Mouse (Mus musculus) hindbrain, embryonic 14.5 days (tissue): ENCODE measurements around the gene Adap1. TPM values are rescaled to one million over a fixed set of nuclear protein-coding genes. Genes with fewer than 3 reads are reported as not detected.

Source experiments
- ATAC-seq: fragments of 200-750 bp; cut with Nextera tagmentation; 2 replicates; pipeline ENCODE4 v1.8.0; 2017; ENCODE audit warnings: moderate number of reproducible peaks, mild to moderate bottlenecking, moderate TSS enrichment, moderate library complexity; ENCODE audit not compliant: low FRiP score
- DNase-seq: peaks from one replicate; pipeline ENCODE4 v3.0.0-alpha.2; 2015; ENCODE audit warnings: low spot score
- H3K27ac ChIP-seq: fragments of 300-500 bp; sonication (generic); 2 replicates; pipeline ENCODE4 v1.5.1; 2014; ENCODE audit warnings: mild to moderate bottlenecking, moderate library complexity
- H3K27me3 ChIP-seq: fragments of 300-500 bp; sonication (generic); 2 replicates; pipeline ENCODE4 v1.6.1; 2014; ENCODE audit warnings: mild to moderate bottlenecking, low read length, mixed read lengths; ENCODE audit not compliant: control insufficient read depth, insufficient read depth
- H3K36me3 ChIP-seq: fragments of 300-500 bp; sonication (generic); replicated peaks from 2 replicates; pipeline ENCODE4 v1.6.1; 2014; ENCODE audit not compliant: control insufficient read depth, insufficient read depth
- H3K4me1 ChIP-seq: fragments of 300-500 bp; sonication (generic); replicated peaks from 2 replicates; pipeline ENCODE4 v1.6.1; 2014; ENCODE audit warnings: antibody characterized with exemption, low read length, mixed read lengths; ENCODE audit not compliant: control insufficient read depth, insufficient read depth
- H3K4me2 ChIP-seq: fragments of 300-500 bp; sonication (generic); replicated peaks from 2 replicates; pipeline ENCODE4 v1.6.1; 2014; ENCODE audit warnings: mild to moderate bottlenecking, moderate library complexity
- H3K4me3 ChIP-seq: fragments of 300-500 bp; sonication (generic); replicated peaks from 2 replicates; pipeline ENCODE4 v1.5.1; 2014; ENCODE audit warnings: mild to moderate bottlenecking, low read length
- H3K9ac ChIP-seq: fragments of 300-500 bp; sonication (generic); 2 replicates; pipeline ENCODE4 v1.6.1; 2014
- H3K9me3 ChIP-seq: fragments of 300-500 bp; sonication (generic); 2 replicates; pipeline ENCODE4 v1.6.1; 2016; ENCODE audit warnings: low read length; ENCODE audit not compliant: control insufficient read depth
- WGBS: fragments of 180-500 bp; shearing (Covaris S2); extraction: QIAGEN DNeasy Blood & Tissue Kit; methylation state at CpG from one replicate; pipeline ENCODE4 v1.1.7; 2014; 5-methylcytosine and 5-hydroxymethylcytosine counted together
- polyA plus RNA-seq: library from polyadenylated mRNA; unstranded; fragments of >200 nt; fragmentation: Nextera tagmentation; extraction: Ambion mirVana; gene quantifications from 2 replicates; pipeline ENCODE4 v1.2.1, GENCODE M21; 2014

Adap1 gene
- polyA plus RNA-seq, 1 experiment from 2014 or later = 78.6 TPM

- Histone ChIP-seq H3K4me3 (no peak overlapping the region), H3K4me2 (no peak overlapping the region), H3K27ac (no peak overlapping the region), H3K4me1 (no peaks in the 10 kb centered on the region), H3K9ac (no peak overlapping the region), H3K27me3 (no peaks in the 10 kb centered on the region), H3K36me3 (no peaks in the 10 kb centered on the region; the same call in 1 of the 2 replicates), H3K9me3 (no peaks in the 10 kb centered on the region)
- no peak for DNase-seq
- 85% methylated on average over 5 of the region's 5 CpGs for WGBS
- no peak for ATAC-seq
These were observed 27.7 kb downstream of the Adap1 start for GRCm38 (mm10) chr5:139297745-139298144.

DNA sequence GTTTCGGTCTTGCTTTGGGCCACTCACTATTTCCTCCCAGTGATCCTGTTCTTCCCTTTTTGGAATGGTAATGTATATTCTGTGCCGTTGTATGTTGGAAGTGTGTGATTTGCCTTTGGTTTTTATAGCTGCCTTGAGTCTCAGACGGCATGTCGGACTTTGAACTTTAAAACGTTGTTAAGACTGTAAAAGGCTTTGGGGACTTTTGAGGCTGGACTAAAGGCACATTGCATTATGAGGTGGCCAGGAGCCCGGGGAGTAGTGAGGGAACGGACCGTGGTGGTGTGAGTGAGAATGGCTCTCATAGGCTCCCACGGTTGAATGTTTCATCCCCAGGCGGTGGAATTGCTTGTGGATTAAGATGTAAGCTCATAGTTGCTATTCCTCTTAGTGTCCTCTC, 28.3 kb downstream of the Adap1 start:
- no peak for ATAC-seq
- 88% methylated on average over 10 of the region's 10 CpGs for WGBS

DNA sequence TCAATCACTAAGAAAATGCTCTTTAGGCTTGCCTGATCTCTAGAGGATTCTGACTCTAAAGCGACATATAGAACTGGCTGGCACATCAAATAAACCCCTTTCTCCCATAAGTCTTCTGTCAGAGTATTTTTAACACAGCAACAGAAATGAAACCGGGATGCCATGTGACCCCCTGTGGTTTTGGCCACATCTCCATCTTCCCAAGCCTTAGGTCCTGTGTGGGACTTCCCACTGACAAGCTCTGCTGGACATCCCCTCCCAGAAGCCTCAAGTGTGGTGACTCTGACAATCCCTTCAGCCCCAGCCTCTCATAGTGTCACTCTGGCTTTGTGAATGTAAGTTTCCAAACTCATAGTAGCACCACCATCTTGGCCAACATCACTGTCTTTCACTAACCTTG, 31.3 kb downstream of the Adap1 start:
- H3K4me3 ChIP-seq = no peak overlapping the region
- WGBS = 84% methylated on average over 2 of the region's 2 CpGs

More for the DNA sequence above, 28.3 kb downstream of the Adap1 start:
- Histone ChIP-seq H3K27me3 (no peaks in the 10 kb centered on the region), H3K27ac (no peak overlapping the region), H3K36me3 (no peaks in the 10 kb centered on the region; the same call in 1 of the 2 replicates), H3K9ac (no peak overlapping the region), H3K4me3 (no peak overlapping the region), H3K4me1 (no peaks in the 10 kb centered on the region), H3K4me2 (no peak overlapping the region), H3K9me3 (no peaks in the 10 kb centered on the region)
- no peak for DNase-seq

GRCm38 (mm10) chr5:139291811-139292560, 33.4 kb downstream of the Adap1 start:
- no peak overlapping the region for H3K4me3 ChIP-seq
- no peak overlapping the region for H3K4me2 ChIP-seq
- ATAC-seq = no peak
- H3K4me1 ChIP-seq = no peaks in the 10 kb centered on the region
- no peaks in the 10 kb centered on the region for H3K27me3 ChIP-seq
- DNase-seq = no peak
- no peaks in the 10 kb centered on the region for H3K9me3 ChIP-seq
- H3K36me3 ChIP-seq = peaks cover 3% of the 10 kb centered on the region; the same call in 1 of the 2 replicates
- no peak overlapping the region for H3K9ac ChIP-seq
- H3K27ac ChIP-seq = no peak overlapping the region
- WGBS = 80% methylated on average over 6 of the region's 6 CpGs

More for the DNA sequence above, 31.3 kb downstream of the Adap1 start:
- ATAC-seq = no peak
- Histone ChIP-seq H3K9ac (no peak overlapping the region), H3K4me2 (no peak overlapping the region), H3K4me1 (no peaks in the 10 kb centered on the region), H3K27ac (no peak overlapping the region), H3K9me3 (no peaks in the 10 kb centered on the region), H3K36me3 (peaks cover 3% of the 10 kb centered on the region; the same call in 1 of the 2 replicates), H3K27me3 (no peaks in the 10 kb centered on the region)
- no peak for DNase-seq

DNA sequence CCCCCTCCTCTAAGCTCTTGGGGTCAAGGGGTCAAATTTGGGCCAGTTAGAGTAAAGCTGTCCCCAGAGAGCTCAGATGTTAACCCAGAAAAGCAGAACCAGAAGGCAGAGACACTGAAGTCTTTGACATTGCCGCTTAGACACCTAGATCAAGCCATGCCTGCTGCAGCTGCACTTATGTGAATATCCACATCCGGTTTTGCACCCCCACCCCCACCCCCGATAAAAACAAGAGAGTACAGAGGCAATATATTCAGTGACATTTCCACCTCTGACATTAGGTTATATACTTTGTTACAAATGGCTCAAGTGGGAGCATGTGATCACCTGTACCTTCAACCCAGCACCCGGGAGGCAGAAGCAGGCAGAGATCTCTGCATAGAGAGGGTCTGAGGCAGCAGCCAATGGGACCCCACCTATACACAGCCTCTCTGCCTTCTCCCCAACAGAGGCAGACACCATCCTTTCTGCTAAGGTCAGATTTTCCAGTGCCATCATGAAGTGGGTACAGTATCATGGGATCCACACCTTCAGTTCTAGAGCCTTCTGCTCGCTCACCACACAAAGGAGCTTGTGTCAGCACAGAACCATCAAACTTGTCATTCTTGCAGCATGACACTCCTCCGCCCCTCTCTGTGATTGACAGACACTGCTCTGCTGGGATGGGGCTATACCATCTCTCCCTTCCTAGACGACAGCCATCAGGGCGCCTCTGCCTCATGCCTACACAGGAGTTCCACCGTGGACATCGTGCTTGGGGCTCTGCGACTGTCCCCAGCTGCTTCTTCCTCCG, 34.8 kb downstream of the Adap1 start:
- no peaks in the 10 kb centered on the region for H3K4me1 ChIP-seq
- no peak for DNase-seq
- H3K4me3 ChIP-seq = no peak overlapping the region
- no peak overlapping the region for H3K27ac ChIP-seq
- H3K4me2 ChIP-seq = no peak overlapping the region
- 88% methylated on average over 12 of the region's 12 CpGs for WGBS
- no peaks in the 10 kb centered on the region for H3K27me3 ChIP-seq
- no peak for ATAC-seq
- peaks cover 3% of the 10 kb centered on the region; the same call in 1 of the 2 replicates for H3K36me3 ChIP-seq
- H3K9ac ChIP-seq = no peak overlapping the region
- H3K9me3 ChIP-seq = no peaks in the 10 kb centered on the region

DNA sequence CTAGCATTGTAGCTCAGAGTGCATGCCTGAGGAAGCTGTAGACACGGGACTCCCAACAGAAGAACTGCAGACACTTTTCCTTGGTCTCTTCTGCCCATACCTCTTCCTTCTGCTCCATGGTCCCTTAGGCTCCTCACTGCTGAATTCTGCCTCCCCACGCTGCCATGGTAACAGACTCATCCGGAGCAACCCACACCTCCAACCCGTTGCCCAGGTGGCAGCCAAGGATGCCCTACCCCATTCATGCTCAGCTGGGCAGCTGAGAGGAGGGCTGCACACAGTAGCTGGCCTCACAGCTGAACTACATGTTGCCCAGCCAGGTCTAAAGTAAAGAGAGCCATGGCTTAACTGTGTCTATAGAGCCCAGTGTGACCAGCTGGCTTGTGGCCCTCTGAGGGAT, 36.8 kb downstream of the Adap1 start:
- ATAC-seq (no peak), DNase-seq (no peak)
- H3K9me3 ChIP-seq = no peaks in the 10 kb centered on the region
- H3K4me1 ChIP-seq = no peaks in the 10 kb centered on the region
- no peak overlapping the region for H3K9ac ChIP-seq
- 0 out of 2 replicates have a peak, but pooled peaks cover 3% of the 10 kb centered on the region for H3K36me3 ChIP-seq
- no peak overlapping the region for H3K27ac ChIP-seq
- WGBS = 77% methylated on average over 4 of the region's 4 CpGs
- no peak overlapping the region for H3K4me2 ChIP-seq
- no peaks in the 10 kb centered on the region for H3K27me3 ChIP-seq
- H3K4me3 ChIP-seq = no peak overlapping the region

- Histone ChIP-seq H3K9me3 (no peaks in the 10 kb centered on the region), H3K9ac (no peak overlapping the region), H3K27ac (no peak overlapping the region), H3K4me1 (no peaks in the 10 kb centered on the region), H3K4me2 (no peak overlapping the region), H3K4me3 (no peak overlapping the region), H3K36me3 (0 out of 2 replicates have a peak, but pooled peaks cover 3% of the 10 kb centered on the region), H3K27me3 (no peaks in the 10 kb centered on the region)
- 86% methylated on average over 4 of the region's 4 CpGs for WGBS
- DNase-seq (no peak), ATAC-seq (no peak)
These were observed 37.6 kb downstream of the Adap1 start for GRCm38 (mm10) chr5:139287787-139288186.

DNA sequence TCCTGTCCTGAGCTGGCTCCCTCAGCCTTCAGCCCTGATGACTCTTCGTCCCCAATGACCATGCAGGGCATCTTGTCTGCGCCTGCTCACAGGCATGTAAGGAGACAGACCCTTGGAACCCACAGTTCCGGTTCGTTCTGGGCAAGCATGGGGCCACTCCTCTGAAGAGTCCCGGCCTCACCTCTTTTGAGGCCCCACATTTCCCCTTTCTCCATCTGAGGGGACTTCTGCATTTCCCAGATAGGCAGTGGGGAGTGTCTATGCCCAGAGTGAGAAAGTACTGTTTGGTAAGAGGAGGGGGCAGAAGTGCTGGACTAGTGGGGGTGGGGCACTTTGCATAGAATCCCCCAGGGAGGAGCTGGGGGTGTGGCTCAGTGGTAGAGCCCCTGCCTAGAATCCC, 38.3 kb downstream of the Adap1 start:
- ATAC-seq (no peak), DNase-seq (no peak)
- Histone ChIP-seq H3K4me1 (no peaks in the 10 kb centered on the region), H3K27me3 (no peaks in the 10 kb centered on the region), H3K9ac (no peak overlapping the region), H3K4me2 (no peak overlapping the region), H3K9me3 (no peaks in the 10 kb centered on the region), H3K27ac (no peak overlapping the region), H3K4me3 (no peak overlapping the region), H3K36me3 (0 out of 2 replicates have a peak, but pooled peaks cover 3% of the 10 kb centered on the region)
- 92% methylated on average over 5 of the region's 5 CpGs for WGBS

GRCm38 (mm10) chr5:139286142-139286941, 39.1 kb downstream of the Adap1 start:
- ATAC-seq (no peak), DNase-seq (no peak)
- Histone ChIP-seq H3K9me3 (no peaks in the 10 kb centered on the region), H3K9ac (no peak overlapping the region), H3K4me2 (no peak overlapping the region), H3K27ac (no peak overlapping the region), H3K4me3 (no peak overlapping the region), H3K4me1 (no peaks in the 10 kb centered on the region), H3K36me3 (0 out of 2 replicates have a peak, but pooled peaks cover 3% of the 10 kb centered on the region), H3K27me3 (no peaks in the 10 kb centered on the region)
- WGBS = 70% methylated on average over 14 of the region's 14 CpGs
